Mouse (Mus musculus): ENCODE data around the gene Ppfibp2. TPM values are rescaled to one million over a fixed set of nuclear protein-coding genes. Genes with fewer than 3 reads are reported as not detected.

Gene Ppfibp2
- polyA plus RNA-seq, 1 experiment from 2014 or later, result 17.5 TPM

GRCm38 (mm10) chr7:107708491-107709112 is 113.6 kb downstream of the Ppfibp2 start:
- peaks cover 6% of the 10 kb centered on the region; the same call in 1 of the 2 replicates for H3K36me3 ChIP-seq (ENCODE audit: insufficient read depth, low read length)
- peak overlapping the region; percentile 69 for H3K27ac ChIP-seq (ENCODE audit: low read length)
- H3K9ac ChIP-seq (replicated peaks; ENCODE audit: low read depth), result no peak overlapping the region
- H3K4me1 ChIP-seq (ENCODE audit: insufficient read depth, low read depth, low read length), result no peaks in the 10 kb centered on the region
- WGBS, result 2% methylated on average over 10 of the region's 10 CpGs
- DNase-seq (ENCODE audit: low spot score) (peak; percentile 93), ATAC-seq (peak; percentile 97)
- TF ChIP-seq CTCF (IDR thresholded peaks at IDR 0.05) (peak; percentile 82), EP300 (IDR thresholded peaks at IDR 0.05) (no peak; the same call in 1 of the 2 replicates)
- H3K9me3 ChIP-seq (ENCODE audit: low read length), result no peaks in the 10 kb centered on the region
- H3K4me3 ChIP-seq (ENCODE audit: low read depth, low read length), result peak overlapping the region; percentile 10; the same call in 1 of the 2 replicates
- no peaks in the 10 kb centered on the region for H3K27me3 ChIP-seq (replicated peaks; ENCODE audit: insufficient read depth, low read length)
- peak overlapping the region; percentile 39 for H3K4me2 ChIP-seq (replicated peaks; ENCODE audit: low read depth, low read length)

- DNase-seq (ENCODE audit: low spot score), result no peak
- 71% methylated on average over 6 of the region's 6 CpGs for WGBS
- ATAC-seq, result no peak
- H3K4me3 ChIP-seq (ENCODE audit: low read depth, low read length), result no peak overlapping the region
- H3K27me3 ChIP-seq (replicated peaks; ENCODE audit: insufficient read depth, low read length), result no peaks in the 10 kb centered on the region
- no peak overlapping the region for H3K9ac ChIP-seq (replicated peaks; ENCODE audit: low read depth)
- TF ChIP-seq EP300 (IDR thresholded peaks at IDR 0.05), result no peak
- no peak for TF ChIP-seq CTCF (IDR thresholded peaks at IDR 0.05)
- no peaks in the 10 kb centered on the region for H3K9me3 ChIP-seq (ENCODE audit: low read length)
- no peak overlapping the region for H3K27ac ChIP-seq (ENCODE audit: low read length)
- no peaks in the 10 kb centered on the region for H3K4me1 ChIP-seq (ENCODE audit: insufficient read depth, low read depth, low read length)
- peaks cover 6% of the 10 kb centered on the region; the same call in 1 of the 2 replicates for H3K36me3 ChIP-seq (ENCODE audit: insufficient read depth, low read length)
- no peak overlapping the region for H3K4me2 ChIP-seq (replicated peaks; ENCODE audit: low read depth, low read length)
These were observed 117.7 kb downstream of the Ppfibp2 start for GRCm38 (mm10) chr7:107712743-107713142.

GRCm38 (mm10) chr7:107714067-107714466 is 119.1 kb downstream of the Ppfibp2 start:
- H3K4me3 ChIP-seq (ENCODE audit: low read depth, low read length), result no peak overlapping the region
- no peak overlapping the region for H3K27ac ChIP-seq (ENCODE audit: low read length)
- no peak overlapping the region for H3K9ac ChIP-seq (replicated peaks; ENCODE audit: low read depth)
- DNase-seq (ENCODE audit: low spot score) (no peak), ATAC-seq (no peak)
- no peaks in the 10 kb centered on the region for H3K27me3 ChIP-seq (replicated peaks; ENCODE audit: insufficient read depth, low read length)
- H3K36me3 ChIP-seq (ENCODE audit: insufficient read depth, low read length), result peaks cover 6% of the 10 kb centered on the region; the same call in 1 of the 2 replicates
- no peak overlapping the region for H3K4me2 ChIP-seq (replicated peaks; ENCODE audit: low read depth, low read length)
- no peaks in the 10 kb centered on the region for H3K9me3 ChIP-seq (ENCODE audit: low read length)
- H3K4me1 ChIP-seq (ENCODE audit: insufficient read depth, low read depth, low read length), result no peaks in the 10 kb centered on the region
- 74% methylated on average over 5 of the region's 5 CpGs for WGBS
- no peak for TF ChIP-seq CTCF (IDR thresholded peaks at IDR 0.05)
- no peak for TF ChIP-seq EP300 (IDR thresholded peaks at IDR 0.05)

- no peak overlapping the region for H3K27ac ChIP-seq (ENCODE audit: low read length)
- TF ChIP-seq EP300 (IDR thresholded peaks at IDR 0.05) (no peak), CTCF (IDR thresholded peaks at IDR 0.05) (no peak)
- H3K9ac ChIP-seq (replicated peaks; ENCODE audit: low read depth), result no peak overlapping the region
- no peaks in the 10 kb centered on the region for H3K9me3 ChIP-seq (ENCODE audit: low read length)
- H3K4me3 ChIP-seq (ENCODE audit: low read depth, low read length), result no peak overlapping the region
- 88% methylated on average over 1 of the region's 1 CpGs for WGBS
- H3K27me3 ChIP-seq (replicated peaks; ENCODE audit: insufficient read depth, low read length), result no peaks in the 10 kb centered on the region
- H3K36me3 ChIP-seq (ENCODE audit: insufficient read depth, low read length), result peaks cover 30% of the 10 kb centered on the region; the same call in 1 of the 2 replicates
- no peaks in the 10 kb centered on the region for H3K4me1 ChIP-seq (ENCODE audit: insufficient read depth, low read depth, low read length)
- no peak overlapping the region for H3K4me2 ChIP-seq (replicated peaks; ENCODE audit: low read depth, low read length)
- DNase-seq (ENCODE audit: low spot score) (no peak), ATAC-seq (no peak)
These were observed 125.8 kb downstream of the Ppfibp2 start for GRCm38 (mm10) chr7:107720771-107721170.

- DNase-seq (ENCODE audit: low spot score) (no peak), ATAC-seq (no peak)
- 87% methylated on average over 4 of the region's 4 CpGs for WGBS
- Histone ChIP-seq H3K4me3 (ENCODE audit: low read depth, low read length) (no peak overlapping the region), H3K9me3 (ENCODE audit: low read length) (no peaks in the 10 kb centered on the region), H3K27ac (ENCODE audit: low read length) (no peak overlapping the region), H3K4me1 (ENCODE audit: insufficient read depth, low read depth, low read length) (no peaks in the 10 kb centered on the region), H3K4me2 (replicated peaks; ENCODE audit: low read depth, low read length) (no peak overlapping the region), H3K36me3 (ENCODE audit: insufficient read depth, low read length) (peaks cover 30% of the 10 kb centered on the region; the same call in 1 of the 2 replicates), H3K9ac (replicated peaks; ENCODE audit: low read depth) (no peak overlapping the region), H3K27me3 (replicated peaks; ENCODE audit: insufficient read depth, low read length) (no peaks in the 10 kb centered on the region)
- TF ChIP-seq CTCF (IDR thresholded peaks at IDR 0.05) (no peak), EP300 (IDR thresholded peaks at IDR 0.05) (no peak)
These were observed 127.5 kb downstream of the Ppfibp2 start for GRCm38 (mm10) chr7:107722536-107722935.

GRCm38 (mm10) chr7:107727538-107727937 is 132.5 kb downstream of the Ppfibp2 start:
- H3K4me2 ChIP-seq (replicated peaks; ENCODE audit: low read depth, low read length), result no peak overlapping the region
- 0 out of 2 replicates have a peak, but pooled peaks cover 3% of the 10 kb centered on the region for H3K4me1 ChIP-seq (ENCODE audit: insufficient read depth, low read depth, low read length)
- H3K27ac ChIP-seq (ENCODE audit: low read length), result no peak overlapping the region
- no peaks in the 10 kb centered on the region for H3K27me3 ChIP-seq (replicated peaks; ENCODE audit: insufficient read depth, low read length)
- DNase-seq (ENCODE audit: low spot score) (peak; percentile 45), ATAC-seq (peak; percentile 48)
- H3K4me3 ChIP-seq (ENCODE audit: low read depth, low read length), result no peak overlapping the region
- H3K9me3 ChIP-seq (ENCODE audit: low read length), result no peaks in the 10 kb centered on the region
- TF ChIP-seq EP300 (IDR thresholded peaks at IDR 0.05) (no peak), CTCF (IDR thresholded peaks at IDR 0.05) (no peak)
- 41% methylated on average over 3 of the region's 3 CpGs for WGBS
- no peak overlapping the region for H3K9ac ChIP-seq (replicated peaks; ENCODE audit: low read depth)
- H3K36me3 ChIP-seq (ENCODE audit: insufficient read depth, low read length), result peaks cover 16% of the 10 kb centered on the region

Data from lung, postnatal 0 days (tissue).